20 mouse cellular contexts compared by ENCODE assay signal in the genomic region with DNA sequence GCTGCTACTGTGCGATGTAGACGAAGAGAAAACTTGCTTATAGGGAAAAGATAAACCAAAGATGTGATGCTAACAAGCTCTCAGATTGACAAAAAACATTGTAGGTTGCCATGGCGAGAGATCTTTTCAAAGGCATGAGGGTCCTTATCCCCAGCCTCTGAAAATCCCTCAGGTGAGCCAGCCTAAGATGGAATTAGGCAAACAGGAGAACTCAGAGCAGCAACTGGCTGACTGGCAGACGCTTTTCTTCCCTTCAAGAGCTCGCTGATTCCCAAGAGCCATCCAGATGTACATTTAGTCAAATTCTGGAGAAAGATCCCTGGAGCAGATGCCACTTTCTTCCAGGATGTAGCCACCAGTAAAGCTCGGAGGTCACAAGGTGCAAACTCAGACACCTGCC.
DNase-seq lines count a peak whose midpoint lies in the region; ATAC-seq lines count a peak whose summit lies in the region.
"Had no signal": no experiment of that assay in that cellular context is flagged by ENCODE, and none has a peak within 500 bp of the region (broad histone marks: within the 10 kb centered on the region; RNA-seq: fewer than 3 reads in every experiment).

No protein-coding gene starts in this region.

- H3K36me3 ChIP-seq in forebrain, embryonic 10.5 days (replicated peaks) = no peaks in the 10 kb centered on the region
- H3K36me3 ChIP-seq in forebrain, embryonic 12.5 days (replicated peaks) = no peaks in the 10 kb centered on the region
- no peaks in the 10 kb centered on the region for H3K36me3 ChIP-seq in hindbrain, embryonic 13.5 days
- H3K36me3 ChIP-seq in midbrain, embryonic 14.5 days (ENCODE audit: control insufficient read depth, insufficient read depth, low read length) = no peaks in the 10 kb centered on the region
- H3K36me3 ChIP-seq: embryonic facial prominence, embryonic 13.5 days; heart, embryonic 12.5 days; limb, embryonic 10.5 days had no signal

- DNase-seq in forebrain, embryonic 10.5 days (ENCODE audit: extremely low spot score, low spot score) = peak; percentile 19
- DNase-seq in midbrain, embryonic 14.5 days = peak; percentile 67
- no peak for DNase-seq in gastrocnemius, adult 18-20 months (ENCODE audit: low spot score)
- no peak for DNase-seq in urinary bladder, postnatal 25 days (ENCODE audit: low spot score)
- DNase-seq in layer of hippocampus, postnatal 25 days (ENCODE audit: extremely low spot score in 1 of 2, low spot score in 1 of 2) = no peak
- DNase-seq: cerebellum, adult 9-11 months; heart, postnatal 14 days; kidney, adult 8-10 months; kidney, postnatal 4 days; layer of hippocampus, adult 9-11 months; lung, adult 18-20 months; lung, postnatal 14 days; right cerebral cortex, postnatal 14 days had no signal

- H3K27ac ChIP-seq in forebrain, embryonic 10.5 days = peak overlapping the region; percentile 76
- H3K27ac ChIP-seq in forebrain, embryonic 12.5 days = peak overlapping the region; percentile 79
- peak overlapping the region; percentile 80 for H3K27ac ChIP-seq in hindbrain, embryonic 13.5 days
- peak overlapping the region; percentile 70 for H3K27ac ChIP-seq in midbrain, embryonic 14.5 days (replicated peaks; ENCODE audit: low read depth, low read length)
- H3K27ac ChIP-seq: embryonic facial prominence, embryonic 13.5 days; limb, embryonic 10.5 days had no signal

- no peak overlapping the region for H3K4me3 ChIP-seq in forebrain, embryonic 10.5 days
- no peak overlapping the region for H3K4me3 ChIP-seq in forebrain, embryonic 12.5 days (replicated peaks)
- no peak overlapping the region for H3K4me3 ChIP-seq in hindbrain, embryonic 13.5 days
- H3K4me3 ChIP-seq in midbrain, embryonic 14.5 days (replicated peaks; ENCODE audit: low read depth, low read length) = no peak overlapping the region
- H3K4me3 ChIP-seq: heart, embryonic 12.5 days; limb, embryonic 10.5 days had no signal

- 45% methylated on average over 6 of the region's 6 CpGs for WGBS in forebrain, embryonic 10.5 days
- WGBS in forebrain, embryonic 12.5 days = 22% methylated on average over 6 of the region's 6 CpGs
- WGBS in hindbrain, embryonic 13.5 days = 57% methylated on average over 6 of the region's 6 CpGs
- WGBS in midbrain, embryonic 14.5 days = 24% methylated on average over 6 of the region's 6 CpGs

- H3K9me3 ChIP-seq in forebrain, embryonic 10.5 days = no peaks in the 10 kb centered on the region
- no peaks in the 10 kb centered on the region for H3K9me3 ChIP-seq in forebrain, embryonic 12.5 days
- no peaks in the 10 kb centered on the region for H3K9me3 ChIP-seq in hindbrain, embryonic 13.5 days
- no peaks in the 10 kb centered on the region for H3K9me3 ChIP-seq in midbrain, embryonic 14.5 days (ENCODE audit: control insufficient read depth, low read length)
- H3K9me3 ChIP-seq: embryonic facial prominence, embryonic 13.5 days; heart, embryonic 12.5 days; limb, embryonic 10.5 days had no signal

- H3K9ac ChIP-seq in forebrain, embryonic 12.5 days = no peak overlapping the region
- H3K9ac ChIP-seq in hindbrain, embryonic 13.5 days = no peak overlapping the region
- H3K9ac ChIP-seq in midbrain, embryonic 14.5 days (replicated peaks; ENCODE audit: low read length) = peak overlapping the region; percentile 36; the same call in 1 of the 2 replicates
- H3K9ac ChIP-seq: embryonic facial prominence, embryonic 13.5 days; heart, embryonic 12.5 days had no signal

- H3K27me3 ChIP-seq in forebrain, embryonic 10.5 days (ENCODE audit: poor library complexity, severe bottlenecking) = peaks cover 16% of the 10 kb centered on the region
- H3K27me3 ChIP-seq in forebrain, embryonic 12.5 days = peaks cover 18% of the 10 kb centered on the region
- 0 out of 2 replicates have a peak, but pooled peaks cover 2% of the 10 kb centered on the region for H3K27me3 ChIP-seq in hindbrain, embryonic 13.5 days
- H3K27me3 ChIP-seq in midbrain, embryonic 14.5 days (ENCODE audit: control insufficient read depth, insufficient read depth, low read length) = no peaks in the 10 kb centered on the region
- H3K27me3 ChIP-seq: heart, embryonic 12.5 days had no signal

- no peak; the same call in 1 of the 2 replicates for ATAC-seq in forebrain, embryonic 12.5 days (ENCODE audit: low FRiP score)
- ATAC-seq in hindbrain, embryonic 13.5 days (ENCODE audit: low FRiP score) = no peak
- 0 out of 2 replicates have a peak, but pooled peaks have one; percentile 6 for ATAC-seq in midbrain, embryonic 14.5 days (ENCODE audit: low FRiP score, low TSS enrichment)
- ATAC-seq: inflammation-experienced regulatory T-cells, adult 6 months had no signal

- H3K4me2 ChIP-seq in forebrain, embryonic 12.5 days = peak overlapping the region; percentile 13; the same call in 1 of the 2 replicates
- 0 out of 2 replicates have a peak overlapping the region, but pooled peaks have one; percentile 40 for H3K4me2 ChIP-seq in hindbrain, embryonic 13.5 days
- peak overlapping the region; percentile 22 for H3K4me2 ChIP-seq in midbrain, embryonic 14.5 days (ENCODE audit: low read length)
- H3K4me2 ChIP-seq: liver, embryonic 11.5 days had no signal

- H3K4me1 ChIP-seq in forebrain, embryonic 10.5 days = peaks cover 28% of the 10 kb centered on the region
- H3K4me1 ChIP-seq in forebrain, embryonic 12.5 days = peaks cover 19% of the 10 kb centered on the region
- H3K4me1 ChIP-seq in hindbrain, embryonic 13.5 days (replicated peaks) = peaks cover 21% of the 10 kb centered on the region
- H3K4me1 ChIP-seq in midbrain, embryonic 14.5 days (ENCODE audit: control insufficient read depth, insufficient read depth, low read length) = peaks cover 18% of the 10 kb centered on the region
- H3K4me1 ChIP-seq: embryonic facial prominence, embryonic 13.5 days; heart, embryonic 12.5 days had no signal

Comparison
In these comparisons a context has a peak if more than half of its experiments do, and no peak if none do; other contexts are left out.
1. DNase-seq: peak in forebrain, embryonic 10.5 days (single experiment) and midbrain, embryonic 14.5 days (single experiment); none in gastrocnemius, adult 18-20 months (single experiment), urinary bladder, postnatal 25 days (single experiment) and layer of hippocampus, postnatal 25 days (0 of 2).
2. Peak in every context shown above with its lines, with median percentiles within 50 percentile points of each other: H3K27ac ChIP-seq and H3K4me2 ChIP-seq.